Mouse (Mus musculus): ENCODE data around the gene Olfr1289. TPM values are rescaled to one million over a fixed set of nuclear protein-coding genes. Genes with fewer than 3 reads are reported as not detected.

The Olfr1289 gene
- not detected for total RNA-seq (2023)

GRCm38 (mm10) chr2:111480519-111480918 lies at the start of gene Olfr1289:
Gene Olfr1289 (plus strand): TSS chr2:111480819.

DNA sequence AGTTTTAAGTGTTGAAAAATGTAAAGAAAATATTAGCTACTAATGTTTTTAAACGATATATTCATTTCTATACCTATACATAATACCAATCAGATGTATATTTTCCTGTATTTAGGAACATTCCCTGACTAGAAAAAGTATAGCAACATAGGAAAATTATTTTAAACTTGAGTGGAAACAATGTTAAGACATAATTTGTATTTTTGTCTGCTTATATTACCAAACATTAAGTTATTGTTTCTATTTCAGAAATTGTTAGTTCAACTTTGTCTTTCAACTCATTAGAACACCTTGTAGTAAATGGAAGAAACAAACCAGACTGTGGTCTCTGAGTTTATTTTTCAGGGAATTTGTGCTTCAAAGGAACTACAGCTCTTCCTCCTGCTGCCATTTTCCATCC lies 31.8 kb upstream of the Olfr1289 start, which contains the start of gene Olfr1287:
Gene Olfr1287, plus strand, starts transcription at position 301 of the 400 bp plus-strand sequence.

GRCm38 (mm10) chr2:111473801-111474200 lies 6.8 kb upstream of the Olfr1289 start, which contains the start of gene Olfr1288:
Gene Olfr1288 (plus strand): TSS chr2:111474101.

GRCm38 (mm10) chr2:111493729-111494128 lies 13.1 kb downstream of the Olfr1289 start, which contains the start of gene Olfr1290:
Gene Olfr1290 (minus strand): TSS chr2:111493829.

DNA sequence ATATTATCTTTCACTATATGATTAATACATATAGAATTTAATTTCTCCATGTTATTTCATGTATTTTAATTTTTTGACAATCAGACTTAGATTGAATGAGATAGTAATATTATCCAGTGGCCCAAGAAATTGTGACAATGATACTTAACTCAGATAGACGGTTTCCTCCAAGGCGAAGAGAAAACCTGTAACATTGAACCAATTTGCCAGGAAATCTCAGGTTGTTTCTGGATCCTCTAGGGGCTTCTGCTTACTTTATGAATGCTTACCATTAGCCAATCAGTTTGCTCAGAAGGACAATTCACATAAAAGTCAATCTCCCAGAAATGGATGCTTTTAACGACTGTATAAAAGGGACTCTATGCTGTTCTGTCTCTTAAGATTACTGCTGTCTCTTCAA lies 16.3 kb downstream of the Olfr1289 start, which contains the start of gene Olfr1291-ps1:
Gene Olfr1291-ps1, plus strand, starts transcription at position 301 of the 400 bp plus-strand sequence.

GRCm38 (mm10) chr2:111524903-111525302 lies 44.3 kb downstream of the Olfr1289 start, which contains the start of gene Olfr1293-ps:
Gene Olfr1293-ps (plus strand): TSS chr2:111525203.

Other genes with a start within 250 kb of the Olfr1289 start
- gene Olfr1275, start 245.5 kb upstream of the Olfr1289 start, total RNA-seq (2023), result not detected
- not detected for gene Olfr1276, start 226.3 kb upstream of the Olfr1289 start, total RNA-seq (2023)
- not detected for gene Olfr1277, start 206.7 kb upstream of the Olfr1289 start, total RNA-seq (2023)
- gene Olfr1278, start 190.7 kb upstream of the Olfr1289 start, total RNA-seq (2023), result not detected
- not detected for gene Olfr1279, start 180.2 kb upstream of the Olfr1289 start, total RNA-seq (2023)
- gene Olfr1280, start 166.8 kb upstream of the Olfr1289 start, total RNA-seq (2023), result not detected
- gene Olfr1281, start 154.3 kb upstream of the Olfr1289 start, total RNA-seq (2023), result not detected
- gene Olfr1282, start 144.7 kb upstream of the Olfr1289 start, total RNA-seq (2023), result not detected
- not detected for gene Olfr1283, start 114.0 kb upstream of the Olfr1289 start, total RNA-seq (2023)
- gene Olfr1284, start 105.3 kb upstream of the Olfr1289 start, total RNA-seq (2023), result not detected
- gene Olfr1286, start 57.7 kb upstream of the Olfr1289 start, total RNA-seq (2023), result not detected
- not detected for gene Olfr1287, start 31.7 kb upstream of the Olfr1289 start, total RNA-seq (2023)
- not detected for gene Olfr1288, start 6.7 kb upstream of the Olfr1289 start, total RNA-seq (2023)
- gene Olfr1290, start 13.0 kb downstream of the Olfr1289 start, total RNA-seq (2023), result not detected
- gene Olfr1291-ps1, start 16.4 kb downstream of the Olfr1289 start, total RNA-seq (2023), result not detected
- gene Olfr1293-ps, start 44.4 kb downstream of the Olfr1289 start, total RNA-seq (2023), result not detected
- not detected for gene Olfr1294, start 59.5 kb downstream of the Olfr1289 start, total RNA-seq (2023)
- not detected for gene Olfr1295, start 88.9 kb downstream of the Olfr1289 start, total RNA-seq (2023)
- gene Olfr1297, start 145.7 kb downstream of the Olfr1289 start, total RNA-seq (2023), result not detected
- gene Olfr1298, start 168.4 kb downstream of the Olfr1289 start, total RNA-seq (2023), result not detected
- gene Olfr1299, start 180.6 kb downstream of the Olfr1289 start, total RNA-seq (2023), result not detected

Data from monocyte, adult 59 days (primary cell).